Mouse (Mus musculus) embryonic fibroblast, embryonic 13.5 days (primary cell): ENCODE data around the gene Trabd2b. TPM values are rescaled to one million over a fixed set of nuclear protein-coding genes. Genes with fewer than 3 reads are reported as not detected.

Experiments
- H3K27ac ChIP-seq: 2 replicates; pipeline ENCODE4 v1.5.1; 2012; ENCODE audit warnings: low read length, control low read depth, inconsistent platforms; ENCODE audit not compliant: insufficient read depth
- H3K4me1 ChIP-seq: 2 replicates; pipeline ENCODE4 v1.6.1; 2011; ENCODE audit warnings: low read length; ENCODE audit not compliant: control insufficient read depth, insufficient read depth
- H3K4me3 ChIP-seq: 2 replicates; pipeline ENCODE4 v1.5.1; 2011; ENCODE audit warnings: mild to moderate bottlenecking, control low read depth, low read length; ENCODE audit not compliant: insufficient read depth
- CTCF ChIP-seq: IDR thresholded peaks from 2 replicates; pipeline ENCODE4 v1.5.1; 2011; ENCODE audit warnings: mild to moderate bottlenecking, control low read depth, low read length, moderate library complexity, borderline replicate concordance; ENCODE audit not compliant: insufficient read depth
- POLR2A ChIP-seq: IDR thresholded peaks from 2 replicates; pipeline ENCODE4 v1.6.1; 2011; ENCODE audit warnings: low read depth, mild to moderate bottlenecking, control low read depth, low read length, moderate library complexity
- polyA plus RNA-seq: library from polyadenylated mRNA; stranded (reverse); fragments of >200 nt; gene quantifications from 2 replicates; pipeline ENCODE4 v1.2.4, GENCODE M21; 2011; ENCODE audit warnings: low read depth; ENCODE audit not compliant: missing spikeins, insufficient read length

The Trabd2b gene
- polyA plus RNA-seq, 1 experiment: 1.9 TPM

DNA sequence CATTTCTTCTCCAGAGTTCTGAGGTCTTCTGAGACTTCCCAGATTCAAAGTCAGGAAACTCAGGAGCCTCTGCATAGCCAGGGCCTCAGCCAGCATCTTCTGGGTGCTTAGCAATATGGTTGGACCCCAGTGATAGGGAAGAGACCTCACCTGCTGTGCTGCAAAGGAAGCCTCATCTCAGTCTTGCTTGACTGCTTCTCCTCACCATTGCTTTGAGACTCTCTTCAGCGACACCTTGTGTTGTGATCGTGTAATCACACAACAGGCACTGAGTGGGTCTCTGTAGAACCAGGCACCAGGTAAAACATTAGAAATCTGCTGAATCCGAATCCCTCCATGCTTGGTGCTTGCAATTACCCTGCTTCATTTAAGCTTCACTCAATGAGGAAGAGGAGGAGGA, 230.6 kb downstream of the Trabd2b start:
- Histone ChIP-seq H3K4me3 (no peak overlapping the region), H3K4me1 (no peaks in the 10 kb centered on the region; the same call in 1 of the 2 replicates), H3K27ac (no peak overlapping the region)
- TF ChIP-seq POLR2A (no peak), CTCF (peak; percentile 38; the same call in 1 of the 2 replicates)

DNA sequence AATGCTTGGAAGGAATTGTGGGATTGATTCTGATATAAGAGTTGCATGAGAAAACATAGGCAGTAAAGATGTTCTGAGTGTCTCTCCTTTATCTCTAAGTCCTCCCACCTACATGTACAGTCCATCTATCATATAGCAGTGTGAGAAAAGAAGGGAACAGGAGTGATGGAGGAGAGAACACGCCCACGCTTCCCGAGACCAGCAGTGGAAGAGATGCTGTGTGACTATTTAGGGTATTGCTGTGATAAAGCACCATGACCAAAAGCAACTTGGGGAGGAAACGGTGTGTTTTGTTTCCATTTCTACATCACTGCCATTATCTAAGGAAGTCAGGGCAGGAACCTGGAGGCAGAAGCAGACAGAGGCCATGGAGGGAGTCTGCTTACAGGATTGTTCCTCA, 235.9 kb downstream of the Trabd2b start:
- no peak overlapping the region for H3K4me3 ChIP-seq
- TF ChIP-seq POLR2A (no peak), CTCF (no peak)
- H3K27ac ChIP-seq: no peak overlapping the region
- no peaks in the 10 kb centered on the region for H3K4me1 ChIP-seq

DNA sequence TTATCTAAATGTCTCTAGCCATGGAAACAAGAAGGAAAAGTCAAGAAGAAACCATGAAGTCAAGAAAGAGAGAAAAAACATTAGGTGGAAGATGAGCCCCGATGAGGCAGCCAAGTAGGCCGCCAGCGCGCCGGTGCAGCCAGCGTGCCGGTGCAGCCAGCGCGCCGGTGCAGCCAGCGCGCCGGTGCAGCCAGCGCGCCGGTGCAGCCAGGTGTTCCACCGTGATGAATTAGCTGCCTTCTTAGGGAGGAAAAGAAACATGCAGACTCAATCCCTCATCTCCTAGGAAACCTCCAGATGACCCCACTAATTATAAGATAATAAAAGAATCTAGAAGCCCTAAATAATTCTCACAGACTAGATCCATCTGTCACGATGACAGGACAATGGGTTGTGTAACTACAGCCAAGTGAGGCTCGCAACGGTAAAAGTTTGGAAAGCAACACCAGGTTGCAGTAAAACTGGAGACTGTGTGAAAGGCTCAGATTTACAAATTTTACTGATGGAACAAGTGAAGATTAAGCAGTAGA, 237.2 kb downstream of the Trabd2b start:
- TF ChIP-seq CTCF (no peak), POLR2A (no peak)
- Histone ChIP-seq H3K4me3 (no peak overlapping the region), H3K27ac (no peak overlapping the region), H3K4me1 (no peaks in the 10 kb centered on the region)

DNA sequence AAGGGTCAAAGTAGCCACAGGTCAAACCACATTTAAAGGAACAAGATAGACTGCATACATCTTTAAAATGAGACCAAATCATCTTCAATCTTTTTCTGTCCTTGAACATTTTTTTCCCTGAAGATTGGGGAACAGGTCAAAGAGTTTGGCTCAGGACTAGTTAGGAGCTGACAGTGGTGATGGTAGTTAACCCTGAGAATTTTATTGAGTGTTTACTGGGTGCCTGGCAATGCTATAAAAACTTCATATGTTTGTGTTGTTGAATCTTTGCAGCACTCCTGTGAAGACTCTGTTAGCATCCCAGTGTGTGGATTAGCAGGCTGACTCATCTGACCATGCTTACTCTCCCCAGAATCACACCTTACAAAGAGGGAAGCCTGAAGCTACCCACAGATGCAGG, 238.8 kb downstream of the Trabd2b start:
- no peak overlapping the region for H3K4me3 ChIP-seq
- H3K4me1 ChIP-seq: no peaks in the 10 kb centered on the region
- TF ChIP-seq CTCF (no peak), POLR2A (no peak)
- no peak overlapping the region for H3K27ac ChIP-seq

DNA sequence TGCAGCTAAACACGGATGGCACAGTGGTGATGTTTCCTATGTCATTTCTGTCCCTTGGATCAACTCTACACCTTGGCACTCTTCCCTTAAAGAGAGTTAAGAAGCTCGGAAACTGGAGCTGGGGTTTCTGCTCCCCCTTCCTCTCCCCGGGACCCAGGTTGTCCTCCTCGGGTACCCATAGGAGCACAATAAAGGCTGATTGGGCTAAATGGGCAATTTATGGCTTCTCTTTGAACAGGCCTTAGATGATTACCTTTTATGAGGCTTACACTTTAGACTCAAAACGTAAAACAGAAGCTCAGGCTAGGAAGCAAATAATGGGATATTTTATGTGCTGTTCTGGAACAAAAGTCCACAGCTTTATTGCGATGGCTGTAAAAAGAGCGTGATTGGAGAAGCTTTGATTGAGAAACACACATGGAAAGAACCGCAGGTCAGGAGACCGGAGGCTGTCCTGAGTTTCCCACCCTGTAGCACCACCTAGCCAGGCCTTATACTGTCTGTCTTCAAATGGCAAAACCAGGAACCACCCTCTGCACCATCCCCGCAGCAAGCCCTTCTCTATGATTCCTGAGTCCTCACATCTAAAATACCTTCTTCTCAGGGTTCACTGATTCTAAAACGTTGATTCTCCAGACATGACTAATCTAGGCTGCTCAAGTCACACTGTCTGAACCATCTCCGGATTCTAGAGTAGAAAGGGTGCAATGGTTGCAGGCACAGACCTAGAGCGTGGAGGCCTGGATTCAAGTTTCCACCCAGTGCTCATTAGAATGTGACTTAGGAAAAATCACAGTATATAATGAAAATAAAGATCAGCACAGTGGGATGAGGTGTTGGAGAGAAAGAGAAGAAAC, 240.5 kb downstream of the Trabd2b start:
- Histone ChIP-seq H3K4me3 (no peak overlapping the region), H3K4me1 (no peaks in the 10 kb centered on the region)

DNA sequence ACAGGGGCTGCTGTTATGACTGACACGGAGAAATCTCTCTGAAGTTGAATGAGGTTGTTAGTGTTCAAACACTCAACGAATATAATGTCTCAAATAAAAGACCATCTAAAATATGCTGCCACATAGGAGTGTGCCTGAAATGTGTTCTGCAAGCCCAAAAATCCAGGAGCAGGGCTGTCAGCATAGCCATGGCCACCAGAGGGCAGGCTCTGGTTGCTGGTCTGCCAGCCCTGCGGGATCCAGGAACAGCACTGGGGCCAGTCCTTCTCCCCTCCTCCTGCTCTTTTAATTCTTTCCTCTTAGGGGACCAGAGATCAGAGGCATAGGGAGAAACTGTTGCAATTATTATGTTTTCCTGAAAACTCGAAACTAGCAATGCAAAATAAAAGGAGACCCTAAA, 241.2 kb downstream of the Trabd2b start:
- Histone ChIP-seq H3K4me1 (no peaks in the 10 kb centered on the region), H3K4me3 (no peak overlapping the region), H3K27ac (no peak overlapping the region)
- TF ChIP-seq POLR2A (no peak), CTCF (peak; percentile 95)

More for the DNA sequence above, 240.5 kb downstream of the Trabd2b start:
- H3K27ac ChIP-seq: no peak overlapping the region
- TF ChIP-seq POLR2A: no peak
- TF ChIP-seq CTCF: no peak

DNA sequence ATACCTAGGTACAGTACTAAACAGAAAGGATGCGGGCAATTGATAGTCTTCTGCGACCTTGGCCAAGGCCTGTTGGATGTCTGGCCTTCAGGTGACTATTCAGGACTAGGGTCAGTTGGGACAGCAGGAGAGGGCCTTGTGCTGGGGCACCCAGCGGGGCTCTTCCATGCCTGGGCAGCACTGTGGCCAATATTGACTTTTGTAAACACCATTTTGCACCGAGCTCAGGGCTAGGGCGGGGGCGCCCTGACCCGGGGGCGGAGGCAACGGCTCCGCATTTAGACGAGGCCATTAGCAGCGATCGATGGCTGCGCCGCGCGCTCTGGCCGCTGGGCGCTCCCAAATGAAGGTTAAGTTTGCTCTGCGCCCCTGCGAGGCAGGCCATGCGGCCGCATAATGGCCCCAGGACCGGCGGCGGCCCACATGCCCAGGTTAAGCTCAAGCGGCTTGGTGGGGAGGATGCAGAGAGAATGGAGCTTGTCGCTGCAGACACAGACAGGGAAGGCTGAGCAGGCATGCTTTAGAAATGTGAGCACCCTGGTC, 242.1 kb downstream of the Trabd2b start:
- H3K4me1 ChIP-seq: no peaks in the 10 kb centered on the region
- TF ChIP-seq POLR2A (no peak), CTCF (no peak)
- no peak overlapping the region for H3K4me3 ChIP-seq
- no peak overlapping the region for H3K27ac ChIP-seq

DNA sequence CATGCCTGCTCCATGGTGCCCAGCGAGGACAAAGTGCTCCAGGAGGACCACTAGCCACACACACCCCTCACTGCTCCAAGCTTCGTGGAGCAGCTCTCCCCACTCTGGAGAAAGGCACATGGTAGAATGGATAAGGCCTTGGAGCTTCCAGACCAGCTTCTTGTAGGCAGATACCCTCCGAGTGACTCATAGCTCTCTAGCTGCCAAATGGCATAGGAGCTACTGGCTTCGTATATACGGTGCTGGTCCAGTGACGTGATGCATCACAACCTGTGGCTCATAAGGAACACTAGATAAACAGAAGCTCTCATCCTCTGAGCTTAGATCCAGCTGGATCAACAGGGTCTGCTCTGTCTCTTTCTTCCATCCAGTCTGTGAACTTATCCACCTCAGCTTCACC, 244.0 kb downstream of the Trabd2b start:
- Histone ChIP-seq H3K4me3 (no peak overlapping the region), H3K4me1 (no peaks in the 10 kb centered on the region), H3K27ac (no peak overlapping the region)
- TF ChIP-seq CTCF (no peak), POLR2A (no peak)

DNA sequence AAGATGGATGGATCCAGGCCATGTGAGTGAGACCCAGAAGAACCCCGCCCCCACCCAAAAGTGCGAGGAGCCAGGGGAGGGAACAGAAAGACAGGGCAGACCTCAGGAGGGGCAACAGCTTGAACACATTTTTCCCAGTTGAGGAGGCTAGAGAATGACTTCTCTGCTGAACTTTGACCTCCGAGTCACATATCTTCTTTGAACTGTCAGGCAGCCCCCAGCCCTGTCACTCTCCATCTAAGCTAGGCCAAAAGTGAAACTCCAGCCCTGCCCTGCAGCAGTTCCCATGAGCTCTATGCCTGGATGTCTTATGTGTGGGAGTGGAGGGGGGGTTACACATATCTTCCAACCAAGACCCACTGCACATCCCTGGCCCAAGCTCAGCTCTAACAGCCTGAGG, 244.5 kb downstream of the Trabd2b start:
- TF ChIP-seq POLR2A (no peak), CTCF (no peak)
- no peak overlapping the region for H3K27ac ChIP-seq
- no peaks in the 10 kb centered on the region for H3K4me1 ChIP-seq
- no peak overlapping the region for H3K4me3 ChIP-seq

DNA sequence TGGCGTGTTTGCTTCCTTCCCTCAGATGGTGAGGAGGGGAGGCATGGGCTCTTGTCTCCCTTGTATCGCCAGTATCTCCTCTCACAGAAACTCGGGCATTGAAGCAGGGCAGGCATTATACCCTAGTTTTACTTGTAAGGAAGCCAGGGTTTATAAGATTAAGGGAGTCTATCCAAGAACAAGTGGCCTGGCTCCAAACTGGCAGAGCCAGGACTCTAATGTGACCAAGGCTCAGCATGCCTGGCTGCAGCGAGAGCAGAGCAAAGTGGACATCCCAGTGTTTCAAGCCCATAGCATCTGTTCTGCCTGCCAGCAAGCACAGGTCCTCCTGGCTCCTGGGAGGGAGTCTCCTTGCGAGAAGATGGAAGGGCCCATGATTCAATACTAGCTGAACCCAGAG, 245.1 kb downstream of the Trabd2b start:
- Histone ChIP-seq H3K27ac (no peak overlapping the region), H3K4me3 (no peak overlapping the region), H3K4me1 (no peaks in the 10 kb centered on the region)
- no peak for TF ChIP-seq POLR2A
- no peak for TF ChIP-seq CTCF
